Mouse (Mus musculus) v-Abl transformed pro-B cells (cell line): ENCODE results near the gene Cptp.

Experiments used
- in situ Hi-C, 2 experiments: fragments of 400-800 bp; cut with MboI; formaldehyde crosslinking; loops; one replicate each; pipeline ENCODE4 v1.15.1; 2025; ENCODE audit not compliant: unreplicated experiment in 2 of 2

The Cptp gene

GRCm38 (mm10) chr4:155869317-155870033, at the start of gene Cptp, which contains the start of gene Ints11:
Gene Cptp (minus strand): TSS chr4:155869440.
Gene Ints11 (plus strand): TSS chr4:155869546.
- in situ Hi-C loops: no loop called here

GRCm38 (mm10) chr4:155908751-155909150, 39.5 kb upstream of the Cptp start:
- in situ Hi-C loops: no loop called here

- in situ Hi-C loops: no loop called here
Observed at GRCm38 (mm10) chr4:155908281-155908680, 39.0 kb upstream of the Cptp start.

GRCm38 (mm10) chr4:155907003-155907402, 37.8 kb upstream of the Cptp start:
- in situ Hi-C loops: no loop called here

GRCm38 (mm10) chr4:155906125-155906524, 36.9 kb upstream of the Cptp start:
- in situ Hi-C loops: no loop called here

- in situ Hi-C loops: no loop called here
Observed at GRCm38 (mm10) chr4:155905634-155906033, 36.4 kb upstream of the Cptp start.

GRCm38 (mm10) chr4:155904318-155905102, 35.3 kb upstream of the Cptp start:
- in situ Hi-C loops: no loop called here

- in situ Hi-C loops: no loop called here
Observed at GRCm38 (mm10) chr4:155903246-155903645, 34.0 kb upstream of the Cptp start.

GRCm38 (mm10) chr4:155901205-155901604, 32.0 kb upstream of the Cptp start:
- in situ Hi-C loops: no loop called here

GRCm38 (mm10) chr4:155899355-155899754, 30.1 kb upstream of the Cptp start:
- in situ Hi-C loops: no loop called here

GRCm38 (mm10) chr4:155898318-155898717, 29.1 kb upstream of the Cptp start:
- in situ Hi-C loops: no loop called here

GRCm38 (mm10) chr4:155896461-155896860, 27.2 kb upstream of the Cptp start:
- in situ Hi-C loops: no loop called here

- in situ Hi-C loops: no loop called here
Observed at GRCm38 (mm10) chr4:155895826-155896225, 26.6 kb upstream of the Cptp start.

- in situ Hi-C loops: no loop called here
Observed at GRCm38 (mm10) chr4:155895216-155895615, 26.0 kb upstream of the Cptp start.

GRCm38 (mm10) chr4:155894311-155894881, 25.2 kb upstream of the Cptp start:
- in situ Hi-C loops: loop anchor here in 1 of 2 experiments (5.0 kb wide), 1 partner anchor 48 kb away; the partner anchor contains the start of gene Ube2j2

GRCm38 (mm10) chr4:155893212-155893690, 24.0 kb upstream of the Cptp start:
- in situ Hi-C loops: loop anchor here in 1 of 2 experiments (5.0 kb wide), 1 partner anchor 49 kb away; the partner anchor contains the start of gene Ube2j2

GRCm38 (mm10) chr4:155892438-155893211, 23.4 kb upstream of the Cptp start:
- in situ Hi-C loops: loop anchor here in 1 of 2 experiments (5.0 kb wide), 1 partner anchor 50 kb away; the partner anchor contains the start of gene Ube2j2

- in situ Hi-C loops: loop anchor here in 1 of 2 experiments (5.0 kb wide), 1 partner anchor 50 kb away; the partner anchor contains the start of gene Ube2j2
Observed at GRCm38 (mm10) chr4:155892017-155892416, 22.8 kb upstream of the Cptp start.

- in situ Hi-C loops: loop anchor here in 1 of 2 experiments (5.0 kb wide), 1 partner anchor 51 kb away; the partner anchor contains the start of gene Ube2j2
Observed at GRCm38 (mm10) chr4:155891551-155892001, 22.3 kb upstream of the Cptp start, which contains the start of the genes Pusl1 and Acap3. Gene Pusl1 (minus strand): TSS chr4:155891781. Gene Acap3 (plus strand): TSS chr4:155891822.
